Mouse (Mus musculus) neural tube, postnatal 0 days (tissue): Measurements from ENCODE around the gene Dhh. TPM values are rescaled to one million over a fixed set of nuclear protein-coding genes. Genes with fewer than 3 reads are reported as not detected.

Source experiments
- polyA plus RNA-seq: library from polyadenylated mRNA; unstranded; fragments of >200 nt; fragmentation: Nextera tagmentation; extraction: Ambion mirVana; gene quantifications from 2 replicates; pipeline ENCODE4 v1.2.1, GENCODE M21; 2015

The Dhh gene
- polyA plus RNA-seq, result 7.4 and 9.6 TPM in 2 replicates

DNA sequence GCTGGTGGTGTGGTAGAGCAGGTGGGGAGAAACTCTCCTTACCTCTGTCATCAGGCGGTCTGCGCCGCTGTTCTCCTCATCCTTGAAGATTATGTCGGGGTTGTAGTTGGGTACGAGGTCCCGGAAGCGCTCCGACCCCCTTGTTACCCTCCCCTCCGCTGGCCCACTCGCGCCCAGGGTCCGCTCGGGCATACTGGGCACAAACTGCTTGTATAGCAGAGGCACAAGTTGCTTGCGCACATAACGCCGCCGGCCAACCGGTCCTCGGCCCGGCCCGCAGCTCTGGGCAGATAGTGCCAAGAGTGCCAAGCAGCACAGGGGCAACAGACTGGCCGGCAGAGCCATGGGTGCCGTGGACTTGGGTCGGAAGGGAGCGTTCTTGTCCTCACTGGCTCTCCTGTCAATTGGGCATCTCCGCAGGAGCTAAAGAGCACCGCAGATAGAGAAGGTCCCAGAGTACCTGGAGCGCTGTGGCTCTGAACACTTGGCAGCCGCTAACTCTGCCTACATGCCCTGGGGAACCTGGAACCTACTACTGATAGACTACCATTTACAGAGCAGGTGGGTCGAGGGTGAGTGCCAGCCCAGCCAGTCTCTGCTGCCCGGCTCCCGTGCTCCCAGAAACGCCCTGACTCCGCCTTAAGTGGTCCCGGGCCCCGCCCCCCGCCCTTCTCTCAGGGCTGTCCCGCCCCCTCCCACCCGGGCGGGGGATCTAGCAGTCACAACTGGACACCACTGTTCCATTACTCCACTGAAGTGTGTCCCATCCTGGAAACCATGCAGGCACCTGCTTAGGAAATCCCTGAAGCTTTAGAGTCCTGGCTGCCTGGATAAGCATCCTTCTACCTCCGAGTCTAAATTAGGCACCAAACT lies at the start of gene Dhh:
Gene Dhh (minus strand): TSS at position 613 of the 873 bp plus-strand sequence.

GRCm38 (mm10) chr15:98934217-98934839 lies 36.0 kb upstream of the Dhh start, which contains the start of gene Tuba1b:
Gene Tuba1b (minus strand): TSS chr15:98934565.

GRCm38 (mm10) chr15:98917538-98918498 lies 19.5 kb upstream of the Dhh start, which contains the start of gene Lmbr1l:
Gene Lmbr1l (minus strand): TSS chr15:98918231.

GRCm38 (mm10) chr15:98893940-98894745 lies 4.2 kb downstream of the Dhh start, which contains the start of gene Rhebl1:
Gene Rhebl1 (minus strand): TSS chr15:98894540.

GRCm38 (mm10) chr15:98871070-98871915 lies 27.0 kb downstream of the Dhh start, which contains the start of gene Kmt2d:
Gene Kmt2d (minus strand): TSS chr15:98871204.

Other genes with a start within 250 kb of the Dhh start
- 20.5 and 21.6 TPM in 2 replicates for gene Ddx23, start 235.6 kb downstream of the Dhh start, polyA plus RNA-seq
- 18.3 and 19.6 TPM in 2 replicates for gene Rnd1, start 221.1 kb downstream of the Dhh start, polyA plus RNA-seq
- 8.8 and 9.1 TPM in 2 replicates for gene Ccdc65, start 190.3 kb downstream of the Dhh start, polyA plus RNA-seq
- 7.5 and 8.3 TPM in 2 replicates for gene Fkbp11, start 170.3 kb downstream of the Dhh start, polyA plus RNA-seq
- 107 and 109 TPM in 2 replicates for gene Arf3, start 135.3 kb downstream of the Dhh start, polyA plus RNA-seq
- gene Wnt10b, start 120.4 kb downstream of the Dhh start, polyA plus RNA-seq, result 0.06 TPM in 1 of 2 replicates, not detected in the other
- gene Wnt1, start 108.7 kb downstream of the Dhh start, polyA plus RNA-seq, result 0.34 and 0.43 TPM in 2 replicates
- gene Ddn, start 89.0 kb downstream of the Dhh start, polyA plus RNA-seq, result 0.32 and 0.39 TPM in 2 replicates
- 52.9 and 53.3 TPM in 2 replicates for gene Prkag1, start 67.0 kb downstream of the Dhh start, polyA plus RNA-seq
- 7.9 and 9.2 TPM in 2 replicates for gene Kmt2d, start 27.3 kb downstream of the Dhh start, polyA plus RNA-seq
- gene Rhebl1, start 4.0 kb downstream of the Dhh start, polyA plus RNA-seq, result 24.1 and 27.3 TPM in 2 replicates
- 12.3 and 15.5 TPM in 2 replicates for gene Lmbr1l, start 19.7 kb upstream of the Dhh start, polyA plus RNA-seq
- gene Tuba1b, start 36.0 kb upstream of the Dhh start, polyA plus RNA-seq, result 1,597 and 1,748 TPM in 2 replicates
- gene Gm49450, start 55.0 kb upstream of the Dhh start, polyA plus RNA-seq, result not detected in 2 replicates
- 8,375 and 9,600 TPM in 2 replicates for gene Tuba1a, start 55.2 kb upstream of the Dhh start, polyA plus RNA-seq
- gene Tuba1c, start 131.4 kb upstream of the Dhh start, polyA plus RNA-seq, result 11.9 and 12.2 TPM in 2 replicates
- 119 and 163 TPM in 2 replicates for gene Prph, start 156.6 kb upstream of the Dhh start, polyA plus RNA-seq
- 3.1 TPM in 2 replicates for gene Troap, start 176.0 kb upstream of the Dhh start, polyA plus RNA-seq
- gene C1ql4, start 189.3 kb upstream of the Dhh start, polyA plus RNA-seq, result 2.1 and 3.4 TPM in 2 replicates
- 0.14 and 0.26 TPM in 2 replicates for gene Dnajc22, start 194.6 kb upstream of the Dhh start, polyA plus RNA-seq
- 20.0 and 22.4 TPM in 2 replicates for gene Spats2, start 227.4 kb upstream of the Dhh start, polyA plus RNA-seq